Mouse (Mus musculus): Measurements from ENCODE around the gene Olfr370. TPM values are rescaled to one million over a fixed set of nuclear protein-coding genes. Genes with fewer than 3 reads are reported as not detected.

Gene Olfr370
- total RNA-seq, 4 experiments from 2014 or later: not detected

Other genes starting within 250 kb of the Olfr370 start
- gene Ucp1, start 245.4 kb upstream of the Olfr370 start, total RNA-seq (2022): not detected
- gene Elmod2, start 203.3 kb upstream of the Olfr370 start, total RNA-seq (2022): 1 to 10 TPM; 4.2 to 5.5 (median 5.2) TPM
- not detected for gene Mgat4d, start 187.3 kb upstream of the Olfr370 start, total RNA-seq (2022)
- not detected for gene Clgn, start 145.9 kb upstream of the Olfr370 start, total RNA-seq (2022)
- gene Scoc, start 77.4 kb upstream of the Olfr370 start, total RNA-seq (2022): 10 to 100 TPM; 49.1 to 54.1 (median 51.7) TPM
- 100 to 1,000 TPM; 262 to 329 (median 295) TPM for gene Ndufb7, start 30.9 kb downstream of the Olfr370 start, total RNA-seq (2022)
- gene Tecr, start 72.2 kb downstream of the Olfr370 start, total RNA-seq (2022): 100 to 1,000 TPM; 461 to 506 (median 481) TPM
- gene Dnajb1, start 72.4 kb downstream of the Olfr370 start, total RNA-seq (2022): 1 to 10 TPM; 3.6 to 7.9 (median 3.8) TPM
- gene Gipc1, start 116.9 kb downstream of the Olfr370 start, total RNA-seq (2022): 10 to 100 TPM; 14.5 to 18.1 (median 17.6) TPM
- gene Ptger1, start 130.9 kb downstream of the Olfr370 start, total RNA-seq (2022): under 1 TPM in 2 of 4 experiments, not detected in 2; 0.15 to 0.16 TPM
- gene Pkn1, start 163.4 kb downstream of the Olfr370 start, total RNA-seq (2022): 10 to 100 TPM; 23.2 to 24.1 (median 23.6) TPM
- gene Ddx39, start 179.4 kb downstream of the Olfr370 start, total RNA-seq (2022): 10 to 100 TPM; 10.6 to 12.0 (median 11.7) TPM
- gene Adgre5, start 205.5 kb downstream of the Olfr370 start, total RNA-seq (2022): 10 to 100 TPM; 14.6 to 17.2 (median 15.6) TPM